Mouse (Mus musculus): ENCODE results near the gene Reln.

Gene Reln

GRCm38 (mm10) chr5:22195352-22195941, 149.1 kb downstream of the Reln start:
- Histone ChIP-seq H3K4me3 (replicated peaks; ENCODE audit: low read length) (no peak overlapping the region), H3K36me3 (ENCODE audit: insufficient read depth, low read length) (no peaks in the 10 kb centered on the region), H3K9me3 (ENCODE audit: low read length) (no peaks in the 10 kb centered on the region), H3K4me1 (replicated peaks; ENCODE audit: low read depth, low read length) (no peaks in the 10 kb centered on the region), H3K27me3 (ENCODE audit: insufficient read depth, low read length) (no peaks in the 10 kb centered on the region)
- TF ChIP-seq CTCF (conservative IDR thresholded peaks at IDR 0.05; ENCODE audit: low read length) (no peak), NANOG (IDR thresholded peaks at IDR 0.05; ENCODE audit: borderline replicate concordance, low read length) (no peak), POU5F1 (IDR thresholded peaks at IDR 0.05; ENCODE audit: borderline replicate concordance, low read length) (no peak)

DNA sequence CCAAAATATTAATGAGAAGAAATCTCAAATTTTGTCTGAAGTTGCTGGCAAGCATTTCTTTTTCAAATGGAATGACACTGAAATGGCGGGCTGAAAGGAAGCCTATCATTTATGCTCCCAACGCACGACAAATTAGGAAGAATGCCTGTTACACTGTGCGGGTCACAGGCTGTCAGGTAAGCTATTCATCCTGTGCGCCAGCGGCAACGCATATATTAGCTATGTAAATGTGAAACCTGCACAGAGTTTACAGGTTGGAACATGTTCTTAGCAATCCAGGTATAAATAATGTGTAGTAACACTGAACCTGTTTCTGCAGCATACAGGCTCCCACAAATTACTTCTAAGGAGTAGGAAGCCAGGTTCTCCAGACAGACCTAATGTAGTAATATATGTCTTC, 152.7 kb downstream of the Reln start:
- Histone ChIP-seq H3K9me3 (ENCODE audit: low read length) (no peaks in the 10 kb centered on the region), H3K4me3 (replicated peaks; ENCODE audit: low read length) (no peak overlapping the region), H3K36me3 (ENCODE audit: insufficient read depth, low read length) (no peaks in the 10 kb centered on the region), H3K27me3 (ENCODE audit: insufficient read depth, low read length) (no peaks in the 10 kb centered on the region), H3K4me1 (replicated peaks; ENCODE audit: low read depth, low read length) (no peaks in the 10 kb centered on the region)
- no peak for TF ChIP-seq POU5F1 (IDR thresholded peaks at IDR 0.05; ENCODE audit: borderline replicate concordance, low read length)
- no peak for TF ChIP-seq NANOG (IDR thresholded peaks at IDR 0.05; ENCODE audit: borderline replicate concordance, low read length)
- TF ChIP-seq CTCF (conservative IDR thresholded peaks at IDR 0.05; ENCODE audit: low read length): no peak

DNA sequence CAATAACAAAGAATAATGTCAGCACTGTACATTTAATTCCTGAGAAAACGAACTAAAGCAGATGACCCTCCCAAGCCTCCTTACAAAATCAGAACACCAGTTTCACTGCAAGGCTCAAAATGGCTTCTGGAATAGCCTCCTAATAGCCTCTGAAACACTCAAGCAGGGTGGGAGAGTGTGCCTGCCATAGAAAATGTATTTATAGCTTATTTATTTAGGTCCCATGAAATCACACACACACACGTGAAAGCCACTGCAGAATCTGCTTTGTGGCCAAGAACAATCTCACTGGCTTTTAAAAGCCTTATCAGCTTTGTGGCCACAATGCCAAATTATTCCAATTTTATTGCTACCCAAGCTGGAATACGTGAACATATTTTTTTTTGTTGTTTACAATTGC, 154.2 kb downstream of the Reln start:
- Histone ChIP-seq H3K4me1 (replicated peaks; ENCODE audit: low read depth, low read length) (no peaks in the 10 kb centered on the region), H3K4me3 (replicated peaks; ENCODE audit: low read length) (no peak overlapping the region), H3K27me3 (ENCODE audit: insufficient read depth, low read length) (no peaks in the 10 kb centered on the region), H3K36me3 (ENCODE audit: insufficient read depth, low read length) (no peaks in the 10 kb centered on the region), H3K9me3 (ENCODE audit: low read length) (no peaks in the 10 kb centered on the region)
- TF ChIP-seq NANOG (IDR thresholded peaks at IDR 0.05; ENCODE audit: borderline replicate concordance, low read length): no peak
- TF ChIP-seq CTCF (conservative IDR thresholded peaks at IDR 0.05; ENCODE audit: low read length): no peak
- TF ChIP-seq POU5F1 (IDR thresholded peaks at IDR 0.05; ENCODE audit: borderline replicate concordance, low read length): no peak

DNA sequence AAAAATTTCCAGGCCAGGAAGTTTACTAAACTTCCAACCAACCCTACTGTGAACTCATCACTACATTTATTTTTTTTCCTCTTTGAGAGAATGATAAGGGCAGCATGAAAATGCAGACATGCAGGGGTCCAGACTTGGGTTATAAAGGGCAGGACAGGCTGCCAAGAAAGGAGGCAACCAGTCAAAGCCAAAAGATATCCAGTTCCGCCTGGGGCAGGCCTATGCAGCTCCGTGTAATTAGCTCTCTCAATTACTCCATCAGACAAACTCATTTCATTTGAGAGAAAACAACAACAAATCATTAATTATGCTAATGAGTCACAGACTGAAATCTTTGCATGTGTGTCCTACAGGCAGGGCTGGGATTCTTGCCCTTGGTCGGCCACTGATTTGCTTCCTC, 156.9 kb downstream of the Reln start:
- Histone ChIP-seq H3K36me3 (ENCODE audit: insufficient read depth, low read length) (no peaks in the 10 kb centered on the region), H3K9me3 (ENCODE audit: low read length) (no peaks in the 10 kb centered on the region), H3K27me3 (ENCODE audit: insufficient read depth, low read length) (no peaks in the 10 kb centered on the region), H3K4me1 (replicated peaks; ENCODE audit: low read depth, low read length) (no peaks in the 10 kb centered on the region), H3K4me3 (replicated peaks; ENCODE audit: low read length) (no peak overlapping the region)
- no peak for TF ChIP-seq POU5F1 (IDR thresholded peaks at IDR 0.05; ENCODE audit: borderline replicate concordance, low read length)
- TF ChIP-seq CTCF (conservative IDR thresholded peaks at IDR 0.05; ENCODE audit: low read length): no peak
- TF ChIP-seq NANOG (IDR thresholded peaks at IDR 0.05; ENCODE audit: borderline replicate concordance, low read length): no peak

- Histone ChIP-seq H3K4me3 (replicated peaks; ENCODE audit: low read length) (no peak overlapping the region), H3K4me1 (replicated peaks; ENCODE audit: low read depth, low read length) (no peaks in the 10 kb centered on the region), H3K9me3 (ENCODE audit: low read length) (no peaks in the 10 kb centered on the region), H3K36me3 (ENCODE audit: insufficient read depth, low read length) (no peaks in the 10 kb centered on the region), H3K27me3 (ENCODE audit: insufficient read depth, low read length) (no peaks in the 10 kb centered on the region)
- no peak for TF ChIP-seq NANOG (IDR thresholded peaks at IDR 0.05; ENCODE audit: borderline replicate concordance, low read length)
- TF ChIP-seq POU5F1 (IDR thresholded peaks at IDR 0.05; ENCODE audit: borderline replicate concordance, low read length): no peak
- no peak for TF ChIP-seq CTCF (conservative IDR thresholded peaks at IDR 0.05; ENCODE audit: low read length)
Observed at GRCm38 (mm10) chr5:22176480-22176879, 168.0 kb downstream of the Reln start.

DNA sequence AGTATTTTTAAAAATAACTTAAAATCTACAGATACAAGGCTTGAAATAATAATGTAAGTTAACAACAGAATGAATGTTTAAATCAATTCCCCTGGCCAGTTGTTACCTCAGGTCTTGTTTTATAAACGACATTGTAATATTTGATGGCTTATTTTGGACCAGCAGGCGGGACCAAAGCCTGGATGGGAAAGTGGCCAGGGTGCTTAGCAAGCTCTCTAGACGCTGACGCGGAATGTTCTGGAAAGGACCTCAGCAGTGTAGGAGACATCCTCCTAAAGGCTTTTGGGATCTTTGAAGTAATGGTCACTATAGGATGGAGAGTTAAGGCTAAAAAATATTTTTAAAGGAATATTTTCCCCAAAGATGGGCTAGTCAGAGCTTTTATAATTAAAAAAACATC, 173.2 kb downstream of the Reln start:
- H3K36me3 ChIP-seq (ENCODE audit: insufficient read depth, low read length): no peaks in the 10 kb centered on the region
- TF ChIP-seq NANOG (IDR thresholded peaks at IDR 0.05; ENCODE audit: borderline replicate concordance, low read length): no peak
- no peak for TF ChIP-seq POU5F1 (IDR thresholded peaks at IDR 0.05; ENCODE audit: borderline replicate concordance, low read length)
- TF ChIP-seq CTCF (conservative IDR thresholded peaks at IDR 0.05; ENCODE audit: low read length): no peak
- no peaks in the 10 kb centered on the region for H3K9me3 ChIP-seq (ENCODE audit: low read length)
- no peaks in the 10 kb centered on the region for H3K4me1 ChIP-seq (replicated peaks; ENCODE audit: low read depth, low read length)
- no peaks in the 10 kb centered on the region for H3K27me3 ChIP-seq (ENCODE audit: insufficient read depth, low read length)
- no peak overlapping the region for H3K4me3 ChIP-seq (replicated peaks; ENCODE audit: low read length)

- TF ChIP-seq CTCF (conservative IDR thresholded peaks at IDR 0.05; ENCODE audit: low read length): no peak
- H3K36me3 ChIP-seq (ENCODE audit: insufficient read depth, low read length): no peaks in the 10 kb centered on the region
- H3K4me3 ChIP-seq (replicated peaks; ENCODE audit: low read length): no peak overlapping the region
- H3K9me3 ChIP-seq (ENCODE audit: low read length): no peaks in the 10 kb centered on the region
- H3K27me3 ChIP-seq (ENCODE audit: insufficient read depth, low read length): no peaks in the 10 kb centered on the region
- H3K4me1 ChIP-seq (replicated peaks; ENCODE audit: low read depth, low read length): no peaks in the 10 kb centered on the region
Observed at GRCm38 (mm10) chr5:22164060-22164934, 180.2 kb downstream of the Reln start.

DNA sequence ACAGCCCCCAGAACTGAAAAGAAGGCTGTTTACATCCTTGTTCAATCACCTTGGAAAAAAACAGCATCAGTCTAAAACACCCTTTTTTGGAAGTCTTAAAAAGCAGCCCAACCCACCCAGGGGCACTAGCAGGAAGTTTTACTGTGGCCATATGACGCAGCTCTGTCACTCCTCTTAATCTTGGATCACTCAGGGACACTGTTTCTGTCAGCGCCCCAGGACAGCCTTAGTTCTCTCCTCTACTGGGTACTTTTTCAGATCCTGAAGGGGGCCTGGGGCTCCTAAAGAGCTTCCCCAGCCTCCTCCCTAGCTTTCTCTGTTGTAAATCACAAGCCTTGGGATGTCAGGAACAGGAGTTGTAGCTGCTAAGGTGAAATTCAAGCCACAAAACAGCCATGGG, 183.6 kb downstream of the Reln start:
- Histone ChIP-seq H3K4me1 (replicated peaks; ENCODE audit: low read depth, low read length) (no peaks in the 10 kb centered on the region), H3K27me3 (ENCODE audit: insufficient read depth, low read length) (no peaks in the 10 kb centered on the region), H3K9me3 (ENCODE audit: low read length) (no peaks in the 10 kb centered on the region)

More for the DNA sequence above, 183.6 kb downstream of the Reln start:
- no peak for TF ChIP-seq POU5F1 (IDR thresholded peaks at IDR 0.05; ENCODE audit: borderline replicate concordance, low read length)
- no peak for TF ChIP-seq NANOG (IDR thresholded peaks at IDR 0.05; ENCODE audit: borderline replicate concordance, low read length)
- no peak for TF ChIP-seq CTCF (conservative IDR thresholded peaks at IDR 0.05; ENCODE audit: low read length)
- no peaks in the 10 kb centered on the region for H3K36me3 ChIP-seq (ENCODE audit: insufficient read depth, low read length)
- H3K4me3 ChIP-seq (replicated peaks; ENCODE audit: low read length): no peak overlapping the region
